Mouse (Mus musculus) brown adipose tissue, adult 24 weeks (tissue): ENCODE measurements at regions not wholly inside any gene's neighbourhood (a gene's known extent, or its start where the extent isn't known, plus 50 kb on each side); places are given as distances from the start of the nearest gene placed in this dataset.
"Not testable (repeated sequence)": the region's sequence is repeated elsewhere in the genome, so short reads cannot be mapped to it uniquely, and the experiment has no call there.

Source experiments
- H3K27ac ChIP-seq: fragments of 200-500 bp; replicated peaks from 2 replicates; pipeline ENCODE4 v1.5.1; 2012; ENCODE audit warnings: low read depth, mild to moderate bottlenecking, low read length
- H3K4me1 ChIP-seq: fragments of 200-500 bp; 2 replicates; pipeline ENCODE4 v1.6.1; 2012; ENCODE audit warnings: low read length, mixed read lengths; ENCODE audit not compliant: control insufficient read depth, insufficient read depth, insufficient read length
- H3K4me3 ChIP-seq: fragments of 200-500 bp; 2 replicates; pipeline ENCODE4 v1.5.1; 2012; ENCODE audit warnings: low read depth, mild to moderate bottlenecking, low read length, moderate library complexity; ENCODE audit not compliant: insufficient read depth

- Histone ChIP-seq H3K27ac (no peak overlapping the region; the same call in 1 of the 2 replicates), H3K4me1 (peaks cover 7% of the 10 kb centered on the region; the same call in 1 of the 2 replicates), H3K4me3 (no peak overlapping the region)
Measured at GRCm38 (mm10) chr13:44484582-44485329, 244.5 kb upstream of the Jarid2 start.

GRCm38 (mm10) chr13:44490935-44491465 is 238.3 kb upstream of the Jarid2 start:
- Histone ChIP-seq H3K27ac (peak overlapping the region; percentile 48), H3K4me1 (no peaks in the 10 kb centered on the region; the same call in none of the 2 replicates), H3K4me3 (no peak overlapping the region)

DNA sequence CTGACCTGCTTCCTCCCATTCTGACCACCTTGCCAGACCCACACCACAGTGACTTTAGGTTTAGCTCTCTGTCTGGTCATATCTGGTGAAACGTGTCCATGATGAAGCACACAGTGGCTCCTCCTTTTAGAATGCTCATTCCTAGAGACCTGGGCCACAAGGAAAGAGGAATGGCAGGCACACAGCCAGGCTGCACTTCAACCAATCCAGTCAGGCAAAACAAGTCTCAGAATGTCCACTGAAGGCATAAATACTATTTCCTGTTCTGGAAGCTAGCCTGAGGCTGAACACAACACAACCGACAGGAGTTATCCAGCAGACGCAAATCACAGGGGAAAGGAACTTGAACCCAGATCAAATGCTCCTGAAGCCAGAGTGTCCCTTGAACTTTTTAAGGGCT is 235.4 kb upstream of the Jarid2 start:
- H3K4me1 ChIP-seq, result peaks cover 6% of the 10 kb centered on the region
- no peak overlapping the region for H3K4me3 ChIP-seq

GRCm38 (mm10) chr13:44495450-44495849 is 233.8 kb upstream of the Jarid2 start:
- Histone ChIP-seq H3K4me1 (peaks cover 6% of the 10 kb centered on the region), H3K4me3 (no peak overlapping the region), H3K27ac (no peak overlapping the region)

More for the DNA sequence above, 235.4 kb upstream of the Jarid2 start:
- no peak overlapping the region for H3K27ac ChIP-seq

- H3K4me3 ChIP-seq, result no peak overlapping the region
- no peak overlapping the region for H3K27ac ChIP-seq
- H3K4me1 ChIP-seq, result peaks cover 6% of the 10 kb centered on the region
Measured at GRCm38 (mm10) chr13:44496596-44496995, 232.7 kb upstream of the Jarid2 start.

DNA sequence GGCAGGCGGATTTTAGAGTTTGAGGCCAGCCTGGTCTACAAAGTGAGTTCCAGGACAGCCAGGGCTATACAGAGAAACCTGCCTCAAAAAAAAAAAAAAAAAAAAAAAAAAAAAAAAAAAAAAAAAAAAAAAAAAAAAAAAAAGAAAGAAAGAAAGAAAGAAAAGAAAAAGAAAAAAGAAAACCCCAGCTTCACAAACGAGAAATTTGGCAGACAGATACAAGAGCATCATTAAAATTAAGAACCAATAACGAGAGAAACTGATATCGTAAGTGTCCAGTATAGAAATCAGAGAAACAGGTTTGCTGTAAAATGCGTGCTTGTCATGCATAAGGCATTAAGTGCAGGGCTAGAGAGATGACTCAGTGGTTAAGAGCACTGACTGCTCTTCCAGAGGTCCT is 228.4 kb upstream of the Jarid2 start:
- not testable (repeated sequence) for H3K27ac ChIP-seq, H3K4me3 ChIP-seq
- peaks cover 11% of the 10 kb centered on the region for H3K4me1 ChIP-seq

DNA sequence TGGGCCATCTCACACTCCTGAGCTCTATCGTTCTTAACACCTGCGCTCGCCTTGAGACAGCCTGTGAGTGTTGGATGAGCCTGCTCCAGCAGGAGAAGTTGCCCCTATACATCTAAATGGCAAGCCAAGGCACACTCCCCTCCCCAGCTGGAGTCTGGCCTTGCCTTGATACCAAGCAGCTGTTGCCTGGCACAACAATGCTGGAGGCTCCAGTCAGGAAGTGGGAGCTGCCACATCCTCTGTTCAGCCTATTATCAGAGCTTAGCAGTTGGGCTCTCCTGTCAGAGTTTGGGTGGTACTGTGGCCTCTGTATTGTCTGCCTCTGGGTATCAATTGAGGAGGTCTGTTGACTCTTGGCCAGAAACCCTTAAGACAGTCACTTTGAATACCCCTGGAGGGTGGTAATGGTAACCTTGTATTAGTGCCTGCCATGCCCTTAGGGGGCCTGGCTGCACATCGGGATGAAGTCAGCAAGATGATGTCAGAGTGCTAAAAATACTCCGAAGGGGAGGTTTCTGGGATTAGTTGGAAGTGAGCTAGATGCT is 227.4 kb upstream of the Jarid2 start:
- no peak overlapping the region for H3K4me3 ChIP-seq
- peaks cover 8% of the 10 kb centered on the region for H3K4me1 ChIP-seq
- no peak overlapping the region for H3K27ac ChIP-seq

DNA sequence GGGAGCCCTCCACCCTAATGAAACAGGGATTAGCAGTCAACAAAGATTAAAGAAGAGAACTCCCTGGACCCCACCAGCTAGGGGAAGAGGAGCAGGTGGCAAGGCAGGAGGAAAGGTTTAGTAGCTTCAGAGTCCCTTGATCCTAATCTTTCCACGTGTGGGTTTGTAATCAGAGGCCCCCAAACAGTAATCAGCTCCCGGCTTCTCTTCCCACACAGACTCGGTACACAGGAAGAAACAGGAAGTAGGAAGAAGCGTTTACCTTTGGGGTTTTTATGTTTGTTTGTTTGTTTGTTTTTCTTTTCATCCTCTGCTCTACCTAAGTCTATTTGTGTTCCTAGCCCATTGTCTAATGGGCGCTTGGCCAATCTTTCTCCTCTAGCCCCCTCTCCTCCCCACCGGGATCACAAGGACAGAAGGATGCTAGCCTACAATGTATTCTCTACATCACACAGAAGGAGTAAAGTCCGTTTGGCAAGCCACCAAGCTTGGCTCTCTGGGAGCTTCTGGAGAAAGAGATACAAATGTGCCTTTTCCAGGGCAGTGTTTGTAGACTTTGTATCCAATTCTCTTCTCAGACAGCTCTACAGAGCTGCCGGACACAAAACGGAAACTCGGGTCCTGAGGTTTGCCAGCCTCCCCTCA is 226.5 kb upstream of the Jarid2 start:
- Histone ChIP-seq H3K4me1 (peaks cover 11% of the 10 kb centered on the region), H3K27ac (no peak overlapping the region), H3K4me3 (no peak overlapping the region)

- Histone ChIP-seq H3K27ac (no peak overlapping the region), H3K4me3 (no peak overlapping the region), H3K4me1 (peaks cover 8% of the 10 kb centered on the region)
Measured at GRCm38 (mm10) chr13:44503257-44503950, 225.9 kb upstream of the Jarid2 start.

GRCm38 (mm10) chr13:44504455-44504854 is 224.8 kb upstream of the Jarid2 start:
- Histone ChIP-seq H3K4me1 (peaks cover 10% of the 10 kb centered on the region), H3K27ac (no peak overlapping the region; the same call in none of the 2 replicates), H3K4me3 (no peak overlapping the region)

DNA sequence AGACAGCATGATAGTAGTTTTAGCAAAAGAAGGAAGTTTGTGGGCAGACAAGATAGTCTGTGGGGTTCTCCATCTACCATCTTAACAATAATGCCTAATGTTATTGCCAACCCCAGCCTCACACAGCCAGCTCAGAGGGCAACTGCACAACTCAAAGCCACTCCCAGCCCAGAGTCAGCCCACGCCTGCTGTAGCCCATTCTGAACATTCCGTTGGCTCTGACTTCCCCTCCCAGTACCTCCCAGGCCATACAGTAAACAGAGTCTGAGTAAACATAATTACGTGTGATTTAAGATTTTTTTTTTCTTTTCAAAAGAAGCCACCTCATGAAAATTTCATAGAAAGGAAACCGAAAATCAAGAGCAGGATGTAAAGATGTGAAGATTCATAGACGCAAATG is 222.3 kb upstream of the Jarid2 start:
- Histone ChIP-seq H3K27ac (no peak overlapping the region), H3K4me3 (no peak overlapping the region), H3K4me1 (peaks cover 16% of the 10 kb centered on the region)

DNA sequence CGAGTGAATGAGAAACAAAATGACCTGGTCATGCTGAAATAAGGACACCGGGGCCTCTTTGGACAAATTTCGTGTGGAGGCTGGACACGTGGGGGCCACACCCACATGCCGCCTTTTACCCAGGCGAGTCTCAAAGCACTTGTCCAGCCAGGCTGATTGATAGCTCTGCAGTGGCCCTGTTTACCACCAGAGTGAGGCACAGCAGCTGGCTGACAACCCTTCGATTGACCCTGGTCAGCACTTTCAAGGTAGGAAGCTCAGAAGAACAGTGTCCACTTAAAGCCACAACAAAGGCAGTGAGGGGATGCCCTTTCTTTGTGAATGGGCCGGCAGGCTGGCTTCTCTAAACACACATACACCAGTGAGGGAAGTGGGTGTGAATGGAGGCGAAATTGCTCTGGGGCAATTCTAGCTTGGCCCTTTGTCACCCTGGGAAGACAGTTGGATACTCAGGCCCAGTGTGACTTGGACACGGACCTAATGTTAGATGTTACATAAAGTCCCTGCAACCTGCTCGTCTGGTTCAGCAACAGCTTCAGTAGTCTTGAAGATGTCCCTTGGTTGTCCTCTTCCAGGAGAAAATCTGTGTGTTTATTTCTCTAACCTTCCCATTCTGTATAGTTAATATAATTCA is 219.6 kb upstream of the Jarid2 start:
- peak overlapping the region; percentile 60 for H3K27ac ChIP-seq

GRCm38 (mm10) chr13:44513378-44514285 is 215.6 kb upstream of the Jarid2 start:
- Histone ChIP-seq H3K4me1 (peaks cover 8% of the 10 kb centered on the region), H3K27ac (no peak overlapping the region), H3K4me3 (no peak overlapping the region)

More for the DNA sequence above, 219.6 kb upstream of the Jarid2 start:
- peaks cover 11% of the 10 kb centered on the region for H3K4me1 ChIP-seq
- H3K4me3 ChIP-seq, result no peak overlapping the region

DNA sequence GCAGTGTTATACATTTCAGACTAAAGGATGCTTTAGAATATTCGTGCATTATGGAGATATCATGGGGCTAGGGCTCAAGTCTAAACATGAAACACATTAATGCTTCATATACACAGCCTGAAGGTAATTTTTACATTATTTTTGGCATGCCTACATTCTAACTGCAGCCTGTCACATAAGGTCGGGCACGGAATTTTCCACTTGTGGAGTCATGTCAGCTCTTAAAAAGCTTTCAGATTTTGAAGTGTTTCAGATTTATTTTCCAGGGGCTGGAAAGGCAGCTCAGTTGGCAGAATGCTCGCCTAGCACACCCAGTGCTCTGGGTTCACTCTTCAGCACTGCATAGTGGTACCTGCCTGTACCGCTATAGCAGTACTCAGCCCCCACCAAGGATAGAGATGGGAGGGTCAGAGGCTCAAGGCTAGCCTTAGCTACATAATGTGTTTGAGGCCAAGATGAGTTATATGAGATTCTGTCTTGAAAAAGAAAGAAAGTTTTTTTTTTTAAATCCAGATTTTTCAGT is 214.6 kb upstream of the Jarid2 start:
- Histone ChIP-seq H3K4me3 (no peak overlapping the region), H3K4me1 (peaks cover 6% of the 10 kb centered on the region; the same call in 1 of the 2 replicates), H3K27ac (no peak overlapping the region)
